Mouse (Mus musculus) brain, embryonic 18.5 days (tissue): Measurements from ENCODE around the gene Dusp5.
"Not testable (repeated sequence)": the region's sequence is repeated elsewhere in the genome, so short reads cannot be mapped to it uniquely, and the experiment has no call there.

Experiments
- DNase-seq: peaks from one replicate; pipeline ENCODE4 v3.0.0-alpha.2; 2012; ENCODE audit warnings: low read depth, low spot score

Dusp5 gene

GRCm38 (mm10) chr19:53575296-53576010, 46.5 kb downstream of the Dusp5 start:
- DNase-seq: no peak

DNA sequence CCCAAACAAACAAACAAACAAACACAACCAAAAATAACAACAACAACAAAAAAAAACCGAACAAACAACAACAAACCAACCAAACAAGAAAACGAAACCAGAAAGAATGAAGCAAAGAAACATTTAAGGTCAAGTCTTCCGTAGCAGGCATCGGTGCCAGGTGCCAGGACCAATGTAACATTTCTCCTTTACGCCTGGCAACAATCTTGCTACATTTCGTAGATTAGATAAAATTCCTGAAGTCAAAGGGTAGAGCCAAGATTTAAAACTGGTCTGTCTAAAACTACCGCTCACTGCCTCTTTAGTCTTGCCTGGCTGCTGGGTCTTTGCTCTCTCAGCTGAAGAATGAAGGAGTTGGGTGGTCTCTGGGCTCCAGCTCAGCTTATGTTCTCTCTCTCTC, 47.2 kb downstream of the Dusp5 start:
- no peak for DNase-seq

DNA sequence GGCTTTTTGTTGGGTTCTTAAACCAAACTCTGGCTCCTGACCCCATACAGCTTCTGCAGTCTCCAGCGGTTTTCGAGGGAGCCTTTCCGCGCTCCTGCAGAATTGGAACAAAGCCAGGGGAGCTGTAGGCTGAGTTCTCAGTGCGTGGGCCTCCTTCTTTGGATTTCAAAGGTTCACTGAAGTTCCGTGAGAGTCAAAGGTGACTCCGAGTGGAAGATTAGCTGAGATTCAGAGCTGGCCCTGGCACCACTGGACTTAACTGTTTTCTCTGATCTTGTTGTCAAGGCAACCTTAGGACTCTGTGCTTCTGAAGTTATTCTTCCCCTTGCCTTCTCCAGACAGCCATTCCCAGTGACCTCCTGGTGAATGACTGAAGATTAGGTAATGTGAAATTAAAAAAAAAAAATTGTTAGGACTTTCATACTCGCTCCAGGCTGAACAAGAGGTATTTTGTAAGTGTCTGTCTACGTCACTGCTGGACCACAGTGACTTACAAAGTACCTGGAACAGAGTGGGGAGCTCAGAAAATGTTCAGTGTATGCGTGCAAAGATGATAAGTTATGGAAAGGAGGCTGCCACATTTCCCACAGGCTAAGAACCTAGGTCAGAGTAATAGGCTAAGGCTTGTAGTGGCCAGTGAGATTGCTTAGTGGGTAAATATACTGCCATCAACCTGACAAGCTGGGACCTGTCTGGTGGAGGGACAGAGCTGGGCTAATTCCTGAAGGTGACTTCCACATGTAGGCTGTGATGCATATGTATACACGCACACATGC, 48.3 kb downstream of the Dusp5 start:
- no peak for DNase-seq

DNA sequence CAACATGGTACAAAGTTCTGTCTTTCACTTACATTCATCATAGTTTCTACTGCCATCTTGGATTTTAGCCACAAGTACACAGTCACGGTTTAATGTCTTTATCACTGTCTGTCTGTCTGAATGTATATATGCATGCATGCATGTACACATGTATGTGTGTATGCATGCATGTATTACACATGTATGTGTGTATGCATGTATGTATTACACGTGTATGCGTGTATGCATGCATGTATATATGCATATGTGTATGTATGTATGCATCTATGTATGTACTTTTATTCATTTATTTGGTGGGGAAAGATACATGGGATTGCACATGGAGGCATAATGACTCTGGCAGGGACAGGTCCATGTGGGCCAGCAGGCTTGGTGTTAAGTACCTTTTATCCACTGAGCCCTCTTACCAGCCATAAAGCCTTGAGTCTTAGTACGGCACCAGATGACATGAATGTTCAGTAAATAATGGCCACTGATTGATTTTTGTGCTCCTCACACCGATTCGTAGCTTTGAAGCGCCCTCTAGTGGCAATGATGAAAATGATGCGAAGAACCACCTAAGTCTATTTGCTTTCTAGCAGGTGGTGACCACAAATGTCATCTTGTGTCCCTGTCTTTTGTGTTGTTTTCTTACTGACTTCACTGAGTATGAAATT, 49.8 kb downstream of the Dusp5 start:
- peak; percentile 47 for DNase-seq

- DNase-seq: not testable (repeated sequence)
Measured at GRCm38 (mm10) chr19:53580271-53580670, 51.4 kb downstream of the Dusp5 start.

- DNase-seq: not testable (repeated sequence)
Measured at GRCm38 (mm10) chr19:53587686-53588085, 58.8 kb downstream of the Dusp5 start.

DNA sequence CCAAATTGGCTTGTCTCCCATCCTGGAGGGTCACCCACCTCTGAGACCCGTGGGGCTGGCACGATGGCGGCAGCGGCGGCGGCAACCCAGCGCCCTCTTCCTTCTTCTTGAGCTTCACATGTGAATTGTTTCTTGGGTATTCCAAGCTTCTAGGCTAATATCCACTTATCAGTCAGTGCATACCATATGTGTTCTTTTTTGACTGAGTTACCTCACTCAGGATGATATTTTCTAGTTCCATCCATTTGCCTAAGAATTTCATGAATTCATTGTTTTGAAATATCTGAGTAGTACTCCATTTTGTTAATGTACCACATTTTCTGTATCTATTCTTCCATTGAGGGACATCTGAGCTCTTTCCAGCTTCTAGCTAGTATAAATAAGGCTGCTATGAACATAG, 60.1 kb downstream of the Dusp5 start, which contains the start of gene Nutf2-ps1:
Nutf2-ps1 (minus strand) TSS at position 101 of the 400 bp plus-strand sequence.
- DNase-seq: not testable (repeated sequence)
